Mouse (Mus musculus) lung, adult 18-20 months (tissue): ENCODE results near the gene Pnpla7.
A peak's percentile ranks its signal among the peaks of the same experiment; 100 is the strongest.

ENCODE experiments used
- DNase-seq, 2 experiments: peaks; one replicate each; pipeline ENCODE4 v3.0.0; 2022; ENCODE audit warnings: mixed read lengths in 2 of 2

Gene Pnpla7

GRCm38 (mm10) chr2:25072398-25072797 lies 96.6 kb downstream of the Pnpla7 start:
- DNase-seq, result no peak

DNA sequence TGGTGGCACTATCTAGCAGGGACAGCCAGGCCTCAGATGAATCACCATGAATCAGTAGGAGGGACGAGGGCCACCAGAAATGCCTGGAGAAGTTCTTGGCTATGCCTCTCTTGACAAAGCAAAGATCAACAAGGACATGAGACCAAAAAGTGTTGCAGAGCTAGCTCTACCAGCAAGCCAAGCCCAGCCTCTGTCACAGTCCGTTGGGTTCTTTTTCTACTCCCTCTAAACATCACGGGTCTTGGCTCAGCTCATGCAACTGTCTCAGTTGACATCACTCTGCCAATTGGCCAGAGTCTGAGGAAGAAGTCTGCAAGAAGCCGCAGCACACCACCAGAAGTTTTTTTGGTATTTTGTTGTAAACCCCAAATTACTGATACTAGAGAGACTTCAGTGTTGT lies 99.7 kb downstream of the Pnpla7 start:
- DNase-seq, result no peak

- DNase-seq, result no peak
Observed at GRCm38 (mm10) chr2:25078967-25079366, 103.1 kb downstream of the Pnpla7 start.

DNA sequence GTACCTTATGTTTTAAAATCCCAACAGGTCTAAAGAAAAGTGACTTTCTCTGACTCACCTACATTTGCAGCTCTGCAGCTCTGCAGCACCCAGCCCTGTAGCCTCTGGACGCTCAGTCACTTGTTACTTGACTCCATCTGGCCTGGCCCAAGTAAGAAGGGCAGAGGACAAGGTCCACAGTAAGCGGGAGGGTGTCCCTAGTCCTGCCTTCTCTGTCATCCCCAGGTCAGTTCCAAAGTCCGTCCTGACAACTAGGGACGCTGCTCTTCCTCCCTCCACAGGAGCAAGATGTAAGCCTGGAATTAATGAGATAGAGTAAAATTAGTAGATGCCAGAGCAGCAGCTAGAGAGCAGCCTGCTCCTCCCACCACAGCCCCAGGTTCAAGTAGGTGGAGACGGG lies 104.2 kb downstream of the Pnpla7 start, which contains the start of gene Entpd8:
TSS of gene Entpd8 (plus strand) at position 229 of the 400 bp plus-strand sequence.
- DNase-seq, result no peak

- DNase-seq, result no peak
Observed at GRCm38 (mm10) chr2:25083697-25084096, 107.9 kb downstream of the Pnpla7 start.

- no peak for DNase-seq
Observed at GRCm38 (mm10) chr2:25085571-25085970, 109.7 kb downstream of the Pnpla7 start.

- DNase-seq, result no peak
Observed at GRCm38 (mm10) chr2:25087842-25088241, 112.0 kb downstream of the Pnpla7 start.

DNA sequence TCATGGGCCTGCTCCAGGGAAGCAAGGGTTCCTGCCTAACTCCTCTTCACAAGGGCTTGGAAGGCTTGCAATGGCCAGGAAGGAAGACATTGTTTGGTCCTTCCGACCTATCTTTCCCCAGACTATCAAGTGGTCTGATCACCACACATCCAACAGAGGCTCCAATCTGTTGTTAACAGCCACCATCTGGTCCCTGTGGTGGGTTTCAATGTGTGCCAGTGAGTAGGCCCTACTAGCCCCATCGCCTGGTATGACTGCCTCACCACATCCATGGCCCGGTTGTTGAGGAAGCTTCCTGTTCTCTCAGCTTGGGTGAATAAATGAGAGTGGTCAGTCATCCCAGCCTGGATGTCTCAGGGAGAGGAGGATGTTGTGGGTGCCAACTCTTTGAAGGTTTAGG lies 112.8 kb downstream of the Pnpla7 start:
- no peak for DNase-seq

DNA sequence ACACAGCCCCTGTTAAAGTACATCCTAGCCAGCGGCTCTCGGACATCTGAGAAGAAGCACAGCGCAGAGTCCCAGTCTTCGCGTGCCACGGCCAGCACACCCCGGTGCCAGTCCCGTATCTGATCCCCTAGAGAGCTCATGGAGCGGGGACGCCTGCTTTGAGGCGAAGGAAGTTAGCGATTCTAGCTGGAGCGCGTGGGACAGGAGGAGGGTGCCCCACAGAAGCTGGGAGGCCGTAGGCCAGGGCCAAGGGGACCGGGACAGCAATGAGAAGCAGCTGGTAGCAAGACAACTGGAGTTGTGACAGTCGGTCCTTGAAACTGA lies 118.9 kb downstream of the Pnpla7 start:
- DNase-seq, result no peak

DNA sequence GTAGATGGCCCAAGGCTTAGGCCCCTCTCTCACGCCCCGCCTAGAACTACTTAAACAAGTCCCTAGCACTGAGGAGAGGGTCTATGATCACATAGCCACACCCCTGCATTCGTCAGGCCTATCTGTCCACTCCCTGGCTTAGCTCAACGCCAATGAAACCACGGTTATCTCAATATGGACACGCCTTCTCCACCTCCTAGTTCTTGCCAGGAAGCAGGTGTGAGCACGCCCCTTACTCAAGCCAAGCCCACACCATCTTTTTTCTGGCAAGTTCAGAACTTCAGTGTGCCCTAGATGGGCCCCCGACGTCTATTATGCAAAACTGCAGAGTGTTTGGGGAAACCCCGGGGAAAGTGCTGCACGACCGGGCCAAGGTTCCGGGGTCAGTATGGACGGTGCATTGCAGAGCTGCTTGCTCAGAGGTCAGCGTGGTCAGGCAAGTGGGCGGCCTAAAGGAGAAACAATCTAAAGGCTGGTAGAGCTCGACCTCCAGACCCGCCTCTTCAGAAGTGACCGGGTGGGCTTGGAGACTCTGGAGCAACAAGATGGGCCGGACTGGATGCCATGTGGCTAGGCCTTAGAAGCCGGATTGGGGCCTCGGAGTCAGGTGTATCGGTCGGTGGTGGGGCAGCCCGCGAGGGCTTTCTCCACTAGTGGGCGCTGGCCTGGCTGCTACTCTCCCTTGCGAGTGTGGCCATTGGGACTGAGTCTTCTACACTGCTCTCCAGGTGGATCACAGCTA lies 119.4 kb downstream of the Pnpla7 start, which contains the start of gene Noxa1:
TSS of gene Noxa1 (minus strand) at position 41 of the 742 bp plus-strand sequence.
- peak; percentile 31 to 51 for DNase-seq

DNA sequence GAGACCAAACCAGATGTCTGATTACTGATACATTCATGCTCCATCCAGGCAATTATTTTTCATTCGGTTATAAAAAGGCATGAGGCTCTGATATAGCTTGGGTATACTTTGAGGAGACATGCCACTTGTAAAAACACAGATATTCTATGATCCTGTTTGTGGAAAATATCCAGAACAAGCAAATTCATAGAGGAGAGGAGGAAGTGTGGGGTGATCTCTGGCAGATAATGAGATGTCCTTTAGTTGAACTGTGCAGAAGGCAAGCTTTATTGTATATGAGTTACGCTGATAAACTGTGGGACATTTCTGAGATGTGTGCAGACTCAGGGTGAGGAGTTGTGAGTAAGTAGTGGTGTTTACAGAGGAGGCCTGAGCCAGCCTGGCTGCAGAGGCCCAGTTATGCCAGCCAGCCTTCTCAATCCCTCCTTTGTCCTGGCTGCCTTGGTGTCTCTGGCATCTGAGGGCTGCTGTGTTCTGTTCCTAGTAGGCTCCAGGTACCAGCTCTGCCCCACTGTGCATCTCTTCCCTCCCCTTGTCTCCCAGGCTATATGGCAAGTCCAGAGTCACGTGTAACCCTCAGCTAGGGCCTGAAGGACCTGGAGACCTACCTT lies 122.3 kb downstream of the Pnpla7 start:
- no peak for DNase-seq

DNA sequence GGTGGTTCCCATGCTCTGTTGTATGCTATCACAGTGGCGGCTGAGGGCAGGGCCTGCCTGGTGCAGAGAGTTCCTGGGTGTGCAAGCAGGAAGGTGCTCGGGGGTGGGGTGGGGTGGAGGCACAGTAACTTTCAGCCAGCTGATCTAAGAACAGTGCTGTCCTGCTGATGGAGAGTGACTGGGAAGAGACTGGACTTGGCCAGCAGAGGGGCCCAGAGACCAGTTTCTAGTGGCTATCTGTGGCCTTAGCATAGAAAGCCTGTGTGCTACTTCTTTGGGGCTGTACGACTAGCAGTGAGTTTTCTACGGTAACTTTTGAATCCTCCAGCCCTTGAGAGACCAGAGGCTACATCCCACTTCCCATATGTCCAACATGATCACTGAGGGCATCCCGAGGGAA lies 123.1 kb downstream of the Pnpla7 start:
- DNase-seq, result peak; percentile 58 to 69

GRCm38 (mm10) chr2:25099703-25100102 lies 123.9 kb downstream of the Pnpla7 start:
- no peak for DNase-seq
